Mouse (Mus musculus) MEL (cell line): ENCODE results near the gene Dnajc10. TPM values are rescaled to one million over a fixed set of nuclear protein-coding genes. Genes with fewer than 3 reads are reported as not detected.

ENCODE experiments used
- DNase-seq: peaks from one replicate; pipeline ENCODE4 v3.0.0; 2011; ENCODE audit warnings: low read depth, low spot score
- H3K27ac ChIP-seq: 2 replicates; pipeline ENCODE4 v1.5.1; 2012; ENCODE audit warnings: low read depth, mild to moderate bottlenecking, control low read depth, low read length, moderate library complexity; ENCODE audit not compliant: control insufficient read depth
- H3K27me3 ChIP-seq, 2 experiments: fragments of 150-350 bp in 1 of 2; sonication (generic) in 1 of 2; 2 replicates each; pipeline ENCODE4 v1.6.1; 2012; ENCODE audit warnings: low read length in 2 of 2, mild to moderate bottlenecking in 2 of 2, improper control_type of control experiment in 1 of 2, moderate library complexity in 1 of 2; ENCODE audit not compliant: insufficient read depth in 2 of 2, control insufficient read depth in 1 of 2
- H3K36me3 ChIP-seq, 2 experiments: 2 replicates each; pipeline ENCODE4 v1.6.1; 2012 to 2014; ENCODE audit warnings: low read length in 2 of 2, improper control_type of control experiment in 1 of 2, inconsistent platforms in 1 of 2, mild to moderate bottlenecking in 1 of 2; ENCODE audit not compliant: insufficient read depth in 2 of 2, control insufficient read depth in 1 of 2
- H3K4me1 ChIP-seq, 2 experiments: fragments of 150-350 bp in 1 of 2; sonication (generic) in 1 of 2; 2 replicates each; pipeline ENCODE4 v1.6.1; 2012; ENCODE audit warnings: low read length in 2 of 2, improper control_type of control experiment in 1 of 2, mild to moderate bottlenecking in 1 of 2; ENCODE audit not compliant: insufficient read depth in 2 of 2, control insufficient read depth in 1 of 2
- H3K4me3 ChIP-seq, 2 experiments: fragments of 150-350 bp in 1 of 2; sonication (generic) in 1 of 2; 2 replicates each; pipeline ENCODE4 v1.5.1; 2012; ENCODE audit warnings: low read depth in 2 of 2, low read length in 2 of 2, mild to moderate bottlenecking in 2 of 2, moderate library complexity in 2 of 2, control low read depth in 1 of 2, improper control_type of control experiment in 1 of 2; ENCODE audit not compliant: control insufficient read depth in 1 of 2, insufficient read depth in 1 of 2
- H3K79me2 ChIP-seq: 2 replicates; pipeline ENCODE4 v1.6.1; 2012; ENCODE audit warnings: mild to moderate bottlenecking, low read length, moderate library complexity; ENCODE audit not compliant: control insufficient read depth, poor library complexity, insufficient read depth
- H3K9ac ChIP-seq: 2 replicates; pipeline ENCODE4 v1.6.1; 2012; ENCODE audit warnings: low read depth, mild to moderate bottlenecking, control low read depth, low read length, moderate library complexity; ENCODE audit not compliant: control insufficient read depth, poor library complexity, severe bottlenecking
- H3K9me3 ChIP-seq: fragments of 150-350 bp; sonication (generic); replicated peaks from 2 replicates; pipeline ENCODE4 v1.6.1; 2012; ENCODE audit warnings: mild to moderate bottlenecking, low read length, improper control_type of control experiment, moderate library complexity; ENCODE audit not compliant: insufficient read depth
- CHD2 ChIP-seq: IDR thresholded peaks from 2 replicates; pipeline ENCODE4 v1.6.1; 2011; ENCODE audit warnings: low read length, improper control_type of control experiment
- ELF1 ChIP-seq: IDR thresholded peaks from 2 replicates; pipeline ENCODE4 v1.6.1; 2014; ENCODE audit warnings: low read depth, mild to moderate bottlenecking, inconsistent platforms, low read length, improper control_type of control experiment, moderate library complexity
- EP300 ChIP-seq, 2 experiments: IDR thresholded peaks; 2 replicates each; pipeline ENCODE4 v1.6.1; 2011; ENCODE audit warnings: improper control_type of control experiment in 2 of 2, low read length in 2 of 2, low read depth in 1 of 2, mild to moderate bottlenecking in 1 of 2
- ETS1 ChIP-seq: IDR thresholded peaks from 2 replicates; pipeline ENCODE4 v1.6.1; 2012; ENCODE audit warnings: low read depth, mild to moderate bottlenecking, inconsistent platforms, low read length, improper control_type of control experiment, moderate library complexity
- GATA1 ChIP-seq: IDR thresholded peaks from 2 replicates; pipeline ENCODE4 v1.6.1; 2011; ENCODE audit warnings: low read depth, low read length, improper control_type of control experiment
- HCFC1 ChIP-seq: IDR thresholded peaks from 2 replicates; pipeline ENCODE4 v1.6.1; 2012; ENCODE audit warnings: low read depth, mild to moderate bottlenecking, inconsistent platforms, low read length, improper control_type of control experiment, moderate library complexity
- KAT2A ChIP-seq: conservative IDR thresholded peaks from 2 replicates; pipeline ENCODE4 v1.6.1; 2012; ENCODE audit warnings: low read depth, low read length, improper control_type of control experiment, inconsistent platforms
- MAFK ChIP-seq: IDR thresholded peaks from 2 replicates; pipeline ENCODE4 v1.6.1; 2011; ENCODE audit warnings: low read depth, mild to moderate bottlenecking, low read length, improper control_type of control experiment, borderline replicate concordance
- MAX ChIP-seq: IDR thresholded peaks from 2 replicates; pipeline ENCODE4 v1.6.1; 2011; ENCODE audit warnings: low read length, improper control_type of control experiment
- MEF2A ChIP-seq: IDR thresholded peaks from 2 replicates; pipeline ENCODE4 v1.6.1; 2014; ENCODE audit warnings: low read depth, mild to moderate bottlenecking, inconsistent platforms, low read length, improper control_type of control experiment; ENCODE audit not compliant: poor library complexity, insufficient replicate concordance, severe bottlenecking; ENCODE audit errors: extremely low read depth
- MXI1 ChIP-seq: IDR thresholded peaks from 2 replicates; pipeline ENCODE4 v1.6.1; 2011; ENCODE audit warnings: mild to moderate bottlenecking, low read depth, low read length, improper control_type of control experiment
- POLR2A ChIP-seq, 2 experiments: IDR thresholded peaks; 2 replicates each; pipeline ENCODE4 v1.6.1; 2011 to 2012; ENCODE audit warnings: low read length in 2 of 2, mild to moderate bottlenecking in 2 of 2, control low read depth in 1 of 2, improper control_type of control experiment in 1 of 2, low read depth in 1 of 2, moderate library complexity in 1 of 2; ENCODE audit not compliant: control insufficient read depth in 1 of 2, insufficient read depth in 1 of 2, poor library complexity in 1 of 2
- POLR2AphosphoS2 ChIP-seq: IDR thresholded peaks from 2 replicates; pipeline ENCODE4 v1.6.1; 2011; ENCODE audit warnings: low read length, improper control_type of control experiment
- RAD21 ChIP-seq: IDR thresholded peaks from 2 replicates; pipeline ENCODE4 v1.6.1; 2011; ENCODE audit warnings: mild to moderate bottlenecking, low read depth, low read length, improper control_type of control experiment
- SIN3A ChIP-seq: IDR thresholded peaks from 2 replicates; pipeline ENCODE4 v1.6.1; 2012; ENCODE audit warnings: low read length, improper control_type of control experiment, inconsistent platforms
- TBP ChIP-seq: IDR thresholded peaks from 2 replicates; pipeline ENCODE4 v1.8.0; 2011; ENCODE audit warnings: low read depth, low read length, improper control_type of control experiment
- TCF12 ChIP-seq: IDR thresholded peaks from 2 replicates; pipeline ENCODE4 v1.6.1; 2014; ENCODE audit warnings: low read depth, mild to moderate bottlenecking, inconsistent platforms, low read length, improper control_type of control experiment, moderate library complexity
- USF1 ChIP-seq: IDR thresholded peaks from 2 replicates; pipeline ENCODE4 v1.6.1; 2014; ENCODE audit warnings: low read depth, mild to moderate bottlenecking, inconsistent platforms, low read length, improper control_type of control experiment, moderate library complexity
- ZMIZ1 ChIP-seq: IDR thresholded peaks from 2 replicates; pipeline ENCODE4 v1.6.1; 2012; ENCODE audit warnings: low read depth, mild to moderate bottlenecking, inconsistent platforms, low read length, improper control_type of control experiment, moderate library complexity
- polyA plus RNA-seq, 2 experiments: library from polyadenylated mRNA; stranded (reverse) in 1 of 2; unstranded in 1 of 2; fragments of >175 nt in 1 of 2; fragments of >200 nt in 1 of 2; gene quantifications; 2 replicates each; pipeline versions ENCODE4 v1.2.1 to v1.2.4; 2012; ENCODE audit warnings: low replicate concordance in 2 of 2, low read depth in 1 of 2; ENCODE audit not compliant: insufficient read length in 2 of 2, insufficient read depth in 1 of 2, missing spikeins in 1 of 2
- total RNA-seq: library from RNA; depleted of rRNA; stranded (reverse); fragments of 300-350 nt; gene quantifications from 2 replicates; pipeline ENCODE4 v1.2.3, GENCODE M21; 2012

The Dnajc10 gene
- total and polyA plus RNA-seq, 3 experiments: 35.9 to 53.9 (median 51.8) TPM

GRCm38 (mm10) chr2:80356656-80357231 lies 41.5 kb downstream of the Dnajc10 start:
- no peak for DNase-seq
- H3K27ac ChIP-seq: no peak overlapping the region
- no peaks in the 10 kb centered on the region for H3K27me3 ChIP-seq
- no peaks in the 10 kb centered on the region for H3K9me3 ChIP-seq
- H3K4me3 ChIP-seq: no peak overlapping the region
- H3K4me1 ChIP-seq: peaks cover 0 to under 1% of the 10 kb centered on the region in 2 experiments; a peak in 2 of 4 replicates
- no peak for TF ChIP-seq MEF2A
- no peak for TF ChIP-seq MAFK
- TF ChIP-seq MXI1: no peak
- no peak for TF ChIP-seq ZMIZ1
- TF ChIP-seq CHD2: no peak
- TF ChIP-seq GATA1: no peak
- TF ChIP-seq RAD21: no peak
- no peak for TF ChIP-seq SIN3A
- TF ChIP-seq MAX: no peak
- no peak for TF ChIP-seq TBP
- TF ChIP-seq POLR2AphosphoS2: no peak
- H3K36me3 ChIP-seq: peaks cover 2 to 7% of the 10 kb centered on the region in 2 experiments; a peak in 3 of 4 replicates
- no peaks in the 10 kb centered on the region for H3K79me2 ChIP-seq
- no peak overlapping the region for H3K9ac ChIP-seq

- H3K36me3 ChIP-seq: no peaks in the 10 kb centered on the region
- H3K79me2 ChIP-seq: no peaks in the 10 kb centered on the region
- no peak overlapping the region for H3K27ac ChIP-seq
- H3K9ac ChIP-seq: no peak overlapping the region
- TF ChIP-seq ETS1 (no peak), KAT2A (no peak), HCFC1 (no peak), ELF1 (no peak), POLR2A (IDR thresholded peaks at IDR 0.05; ENCODE audit: control insufficient read depth in 1 of 2, insufficient read depth in 1 of 2, low read depth in 1 of 2, low read length in 2 of 2, poor library complexity in 1 of 2) (no peak), TCF12 (no peak), EP300 (IDR thresholded peaks at IDR 0.05; ENCODE audit: low read depth in 1 of 2, low read length in 2 of 2) (no peak), USF1 (no peak)
- TF ChIP-seq, all 39 proteins: peak for 0
- no peaks in the 10 kb centered on the region for H3K9me3 ChIP-seq
- no peak overlapping the region for H3K4me3 ChIP-seq
- no peaks in the 10 kb centered on the region for H3K27me3 ChIP-seq
- H3K4me1 ChIP-seq: no peaks in the 10 kb centered on the region
- no peak for DNase-seq
Observed at GRCm38 (mm10) chr2:80371458-80371857, 56.2 kb downstream of the Dnajc10 start.
